8 mouse cellular contexts compared by ENCODE assay signal in genomic region chr15:99056332-99056731, GRCm38 (mm10). TPM values are rescaled to one million over a fixed set of nuclear protein-coding genes. Genes with fewer than 3 reads are reported as not detected.
DNase-seq lines count a peak whose midpoint lies in the region; ATAC-seq and TF ChIP-seq lines count a peak whose summit lies in the region.

No protein-coding gene starts in this region.

- peak overlapping the region; percentile 57 for H3K4me2 ChIP-seq in heart, postnatal 0 days (ENCODE audit: low read depth, low read length)
- peak overlapping the region; percentile 63 for H3K4me2 ChIP-seq in lung, embryonic 14.5 days

- no peak overlapping the region for H3K9ac ChIP-seq in heart, postnatal 0 days (replicated peaks; ENCODE audit: low read depth, low read length)
- no peak overlapping the region for H3K9ac ChIP-seq in lung, embryonic 14.5 days

- DNase-seq in kidney, postnatal 10 days = peak; percentile 55
- no peak for DNase-seq in kidney, adult 11 months
- DNase-seq in heart, postnatal 0 days (ENCODE audit: low spot score) = no peak
- DNase-seq in lung, embryonic 14.5 days = peak; percentile 55
- no peak for DNase-seq in left cerebral cortex, postnatal 25 days (ENCODE audit: low spot score in 2 of 2)
- no peak for DNase-seq in right cerebral cortex, postnatal 25 days

- H3K27me3 ChIP-seq in heart, postnatal 0 days (ENCODE audit: control insufficient read depth, insufficient read depth, low read length) = peaks cover 86% of the 10 kb centered on the region
- peaks cover 62% of the 10 kb centered on the region for H3K27me3 ChIP-seq in lung, embryonic 14.5 days (ENCODE audit: insufficient read depth, low read length)
- H3K27me3 ChIP-seq in small intestine, adult 2 months (ENCODE audit: control insufficient read depth, insufficient read depth, low read length) = peaks cover 41% of the 10 kb centered on the region

- TF ChIP-seq CTCF in bone marrow macrophage, adult 2 months (IDR thresholded peaks at IDR 0.05; ENCODE audit: low read depth, low read length) = peak; percentile 93
- peak; percentile 56 for TF ChIP-seq CTCF in heart, postnatal 0 days (IDR thresholded peaks at IDR 0.05; ENCODE audit: low read depth)
- peak; percentile 76 for TF ChIP-seq CTCF in lung, embryonic 14.5 days (IDR thresholded peaks at IDR 0.05; ENCODE audit: low read depth)
- TF ChIP-seq CTCF in small intestine, adult 2 months (IDR thresholded peaks at IDR 0.05; ENCODE audit: extremely low read depth, insufficient read length, insufficient replicate concordance, low read depth, low read length) = peak; percentile 86; the same call in 1 of the 2 replicates

- no peaks in the 10 kb centered on the region for H3K9me3 ChIP-seq in heart, postnatal 0 days (replicated peaks; ENCODE audit: control insufficient read depth, low read length)
- no peaks in the 10 kb centered on the region for H3K9me3 ChIP-seq in lung, embryonic 14.5 days (ENCODE audit: low read depth, low read length)

- TF ChIP-seq EP300 in heart, postnatal 0 days (IDR thresholded peaks at IDR 0.05; ENCODE audit: low read depth) = no peak

- no peak for ATAC-seq in heart, postnatal 0 days (ENCODE audit: insufficient read depth, low read depth)
- no peak for ATAC-seq in lung, embryonic 14.5 days (ENCODE audit: insufficient read depth)

- TF ChIP-seq POLR2A in bone marrow macrophage, adult 2 months (IDR thresholded peaks at IDR 0.05; ENCODE audit: borderline replicate concordance, low read depth, low read length) = no peak
- TF ChIP-seq POLR2A in small intestine, adult 2 months (IDR thresholded peaks at IDR 0.05; ENCODE audit: low read depth, low read length) = no peak

- no peak overlapping the region for H3K4me3 ChIP-seq in bone marrow macrophage, adult 2 months (ENCODE audit: insufficient read depth, low read length)
- peak overlapping the region; percentile 40; the same call in 1 of the 2 replicates for H3K4me3 ChIP-seq in heart, postnatal 0 days (ENCODE audit: low read depth, low read length)
- peak overlapping the region; percentile 8; the same call in 1 of the 2 replicates for H3K4me3 ChIP-seq in lung, embryonic 14.5 days (ENCODE audit: low read depth, low read length)
- H3K4me3 ChIP-seq in small intestine, adult 2 months (ENCODE audit: low read depth, low read length) = no peak overlapping the region

- H3K4me1 ChIP-seq in bone marrow macrophage, adult 2 months (ENCODE audit: control insufficient read depth, insufficient read depth, low read length) = no peaks in the 10 kb centered on the region
- peaks cover 4% of the 10 kb centered on the region; the same call in 1 of the 2 replicates for H3K4me1 ChIP-seq in heart, postnatal 0 days (ENCODE audit: control insufficient read depth, insufficient read depth)
- 0 out of 2 replicates have a peak, but pooled peaks cover 7% of the 10 kb centered on the region for H3K4me1 ChIP-seq in lung, embryonic 14.5 days (ENCODE audit: insufficient read depth)
- H3K4me1 ChIP-seq in small intestine, adult 2 months (ENCODE audit: control insufficient read depth, insufficient read depth, insufficient read length, low read length) = peaks cover 14% of the 10 kb centered on the region

- intact Hi-C loops in left cerebral cortex, postnatal 25 days (cut with DNase I) = loop anchor here (5.0 to 10.0 kb wide), 2 partner anchors 141 to 208 kb away; no protein-coding TSS in a partner anchor

- WGBS in heart, postnatal 0 days = 12% methylated on average over 14 of the region's 14 CpGs
- 6% methylated on average over 14 of the region's 14 CpGs for WGBS in lung, embryonic 14.5 days
- WGBS in small intestine, adult 2 months = 8% methylated on average over 14 of the region's 14 CpGs

- no peaks in the 10 kb centered on the region for H3K36me3 ChIP-seq in heart, postnatal 0 days (replicated peaks; ENCODE audit: control insufficient read depth, insufficient read depth, low read length)
- H3K36me3 ChIP-seq in lung, embryonic 14.5 days (ENCODE audit: insufficient read depth) = no peaks in the 10 kb centered on the region
- no peaks in the 10 kb centered on the region for H3K36me3 ChIP-seq in small intestine, adult 2 months (ENCODE audit: control insufficient read depth, insufficient read depth, low read length)

- H3K27ac ChIP-seq in bone marrow macrophage, adult 2 months (ENCODE audit: insufficient read depth, low read depth, low read length) = no peak overlapping the region
- H3K27ac ChIP-seq in heart, postnatal 0 days (ENCODE audit: low read depth) = no peak overlapping the region
- H3K27ac ChIP-seq in lung, embryonic 14.5 days (ENCODE audit: low read depth) = no peak overlapping the region
- H3K27ac ChIP-seq in small intestine, adult 2 months (ENCODE audit: insufficient read depth, low read depth, low read length) = no peak overlapping the region

RNA-seq across cellular contexts. Expression of gene Prph, which starts 1.4 kb away (rescaled TPM):
- polyA plus RNA-seq in bone marrow macrophage, adult 2 months (2012; ENCODE audit: insufficient read depth, insufficient read length, missing spikeins) = not detected in 2 replicates
- 2.0 TPM in 1 of 2 replicates, not detected in the other for total RNA-seq in heart, postnatal 0 days (2014; rRNA removed; ENCODE audit: low replicate concordance)
- 0.07 and 0.84 TPM in 2 replicates for polyA plus RNA-seq in heart, postnatal 0 days (2015; fragmentation: Nextera tagmentation; extraction: Ambion mirVana)
- 0.91 and 1.8 TPM in 2 replicates for polyA plus RNA-seq in lung, embryonic 14.5 days (2014; fragmentation: Nextera tagmentation; extraction: Ambion mirVana)
- polyA plus RNA-seq in small intestine, adult 2 months (2012; rRNA removed) = 4.6 and 4.8 TPM in 2 replicates
- 1 to 10 TPM; 1.4 to 1.6 TPM for total RNA-seq in left cerebral cortex, postnatal 25 days (2021)

RNA-seq across cellular contexts. Expression of gene Troap, which starts 18.0 kb away (rescaled TPM):
- 15.6 and 18.3 TPM in 2 replicates for polyA plus RNA-seq in bone marrow macrophage, adult 2 months (2012; ENCODE audit: insufficient read depth, insufficient read length, missing spikeins)
- 16.2 and 19.1 TPM in 2 replicates for total RNA-seq in heart, postnatal 0 days (2014; rRNA removed; ENCODE audit: low replicate concordance)
- 7.0 and 8.1 TPM in 2 replicates for polyA plus RNA-seq in heart, postnatal 0 days (2015; fragmentation: Nextera tagmentation; extraction: Ambion mirVana)
- polyA plus RNA-seq in lung, embryonic 14.5 days (2014; fragmentation: Nextera tagmentation; extraction: Ambion mirVana) = 33.4 and 35.1 TPM in 2 replicates
- polyA plus RNA-seq in small intestine, adult 2 months (2012; rRNA removed) = 5.3 and 9.0 TPM in 2 replicates
- under 1 TPM; 0.69 TPM for total RNA-seq in left cerebral cortex, postnatal 25 days (2021)

RNA-seq across cellular contexts. Expression of gene Tuba1c, which starts 26.6 kb away (rescaled TPM):
- polyA plus RNA-seq in bone marrow macrophage, adult 2 months (2012; ENCODE audit: insufficient read depth, insufficient read length, missing spikeins) = 134 and 173 TPM in 2 replicates
- 309 and 399 TPM in 2 replicates for total RNA-seq in heart, postnatal 0 days (2014; rRNA removed; ENCODE audit: low replicate concordance)
- polyA plus RNA-seq in heart, postnatal 0 days (2015; fragmentation: Nextera tagmentation; extraction: Ambion mirVana) = 73.8 and 97.1 TPM in 2 replicates
- 224 and 232 TPM in 2 replicates for polyA plus RNA-seq in lung, embryonic 14.5 days (2014; fragmentation: Nextera tagmentation; extraction: Ambion mirVana)
- 252 and 382 TPM in 2 replicates for polyA plus RNA-seq in small intestine, adult 2 months (2012; rRNA removed)
- 10 to 100 TPM; 71.0 to 80.5 TPM for total RNA-seq in left cerebral cortex, postnatal 25 days (2021)

RNA-seq across cellular contexts. Expression of gene C1ql4, which starts 31.3 kb away (rescaled TPM):
- not detected in 2 replicates for polyA plus RNA-seq in bone marrow macrophage, adult 2 months (2012; ENCODE audit: insufficient read depth, insufficient read length, missing spikeins)
- total RNA-seq in heart, postnatal 0 days (2014; rRNA removed; ENCODE audit: low replicate concordance) = not detected in 2 replicates
- 0.20 TPM in 1 of 2 replicates, not detected in the other for polyA plus RNA-seq in heart, postnatal 0 days (2015; fragmentation: Nextera tagmentation; extraction: Ambion mirVana)
- not detected in 2 replicates for polyA plus RNA-seq in lung, embryonic 14.5 days (2014; fragmentation: Nextera tagmentation; extraction: Ambion mirVana)
- not detected in 2 replicates for polyA plus RNA-seq in small intestine, adult 2 months (2012; rRNA removed)
- total RNA-seq in left cerebral cortex, postnatal 25 days (2021) = not detected

RNA-seq across cellular contexts. Expression of gene Dnajc22, which starts 36.6 kb away (rescaled TPM):
- polyA plus RNA-seq in bone marrow macrophage, adult 2 months (2012; ENCODE audit: insufficient read depth, insufficient read length, missing spikeins) = not detected in 2 replicates
- total RNA-seq in heart, postnatal 0 days (2014; rRNA removed; ENCODE audit: low replicate concordance) = 2.3 TPM in 1 of 2 replicates, not detected in the other
- 0.29 and 0.61 TPM in 2 replicates for polyA plus RNA-seq in heart, postnatal 0 days (2015; fragmentation: Nextera tagmentation; extraction: Ambion mirVana)
- polyA plus RNA-seq in lung, embryonic 14.5 days (2014; fragmentation: Nextera tagmentation; extraction: Ambion mirVana) = 0.42 and 0.78 TPM in 2 replicates
- 24.6 and 43.2 TPM in 2 replicates for polyA plus RNA-seq in small intestine, adult 2 months (2012; rRNA removed)
- under 1 TPM in 1 of 2 experiments, not detected in 1; 0.30 TPM for total RNA-seq in left cerebral cortex, postnatal 25 days (2021)

Comparison
In these comparisons a context has a peak if more than half of its experiments do, and no peak if none do; other contexts are left out.
1. DNase-seq: peak in kidney, postnatal 10 days (single experiment) and lung, embryonic 14.5 days (single experiment); none in kidney, adult 11 months (single experiment), heart, postnatal 0 days (single experiment), left cerebral cortex, postnatal 25 days (0 of 2) and right cerebral cortex, postnatal 25 days (single experiment).
2. H3K4me3 ChIP-seq: peak in heart, postnatal 0 days (single experiment) and lung, embryonic 14.5 days (single experiment); none in bone marrow macrophage, adult 2 months (single experiment) and small intestine, adult 2 months (single experiment).
3. Peak in every context shown above with its lines, with median percentiles within 50 percentile points of each other: CTCF ChIP-seq.